Mouse (Mus musculus): ENCODE results near the gene Evi5l.

DNA sequence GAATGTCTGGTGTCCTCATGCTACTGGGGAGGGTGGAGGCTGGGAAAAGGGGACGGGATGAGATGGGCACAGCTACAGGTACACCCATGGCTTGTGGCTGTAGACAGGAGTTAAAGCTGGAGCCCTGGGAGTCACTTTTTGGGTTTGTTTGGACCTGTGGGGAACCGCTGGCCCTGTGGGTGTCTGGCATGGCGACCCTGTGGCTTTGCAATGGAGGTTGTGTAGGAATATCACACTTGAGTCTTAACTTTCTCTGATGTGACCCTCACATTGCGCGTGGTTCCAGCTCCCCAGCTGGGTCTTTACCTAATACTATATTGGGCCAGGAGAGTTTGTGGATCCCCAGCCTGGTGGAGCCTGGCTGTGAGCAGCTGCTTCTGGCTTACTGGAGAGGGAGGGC is 78.7 kb downstream of the Evi5l start:
- TF ChIP-seq POLR2A (IDR thresholded peaks at IDR 0.05; ENCODE audit: borderline replicate concordance, extremely low read depth, low read depth, low read length) (no peak), CTCF (IDR thresholded peaks at IDR 0.05; ENCODE audit: insufficient read depth, low read length) (no peak)

All from lung, adult 2 months (tissue).